Mouse (Mus musculus) MEL (cell line): Measurements from ENCODE around the gene Pecam1. TPM values are rescaled to one million over a fixed set of nuclear protein-coding genes. Genes with fewer than 3 reads are reported as not detected.
A peak's percentile ranks its signal among the peaks of the same experiment; 100 is the strongest.

Experiments used
- DNase-seq: peaks from one replicate; pipeline ENCODE4 v3.0.0; 2011; ENCODE audit warnings: low read depth, low spot score
- H3K27ac ChIP-seq: 2 replicates; pipeline ENCODE4 v1.5.1; 2012; ENCODE audit warnings: low read depth, mild to moderate bottlenecking, control low read depth, low read length, moderate library complexity; ENCODE audit not compliant: control insufficient read depth
- H3K27me3 ChIP-seq, 2 experiments: fragments of 150-350 bp in 1 of 2; sonication (generic) in 1 of 2; 2 replicates each; pipeline ENCODE4 v1.6.1; 2012; ENCODE audit warnings: low read length in 2 of 2, mild to moderate bottlenecking in 2 of 2, improper control_type of control experiment in 1 of 2, moderate library complexity in 1 of 2; ENCODE audit not compliant: insufficient read depth in 2 of 2, control insufficient read depth in 1 of 2
- H3K36me3 ChIP-seq, 2 experiments: 2 replicates each; pipeline ENCODE4 v1.6.1; 2012 to 2014; ENCODE audit warnings: low read length in 2 of 2, improper control_type of control experiment in 1 of 2, inconsistent platforms in 1 of 2, mild to moderate bottlenecking in 1 of 2; ENCODE audit not compliant: insufficient read depth in 2 of 2, control insufficient read depth in 1 of 2
- H3K4me1 ChIP-seq, 2 experiments: fragments of 150-350 bp in 1 of 2; sonication (generic) in 1 of 2; 2 replicates each; pipeline ENCODE4 v1.6.1; 2012; ENCODE audit warnings: low read length in 2 of 2, improper control_type of control experiment in 1 of 2, mild to moderate bottlenecking in 1 of 2; ENCODE audit not compliant: insufficient read depth in 2 of 2, control insufficient read depth in 1 of 2
- H3K4me3 ChIP-seq, 2 experiments: fragments of 150-350 bp in 1 of 2; sonication (generic) in 1 of 2; 2 replicates each; pipeline ENCODE4 v1.5.1; 2012; ENCODE audit warnings: low read depth in 2 of 2, low read length in 2 of 2, mild to moderate bottlenecking in 2 of 2, moderate library complexity in 2 of 2, control low read depth in 1 of 2, improper control_type of control experiment in 1 of 2; ENCODE audit not compliant: control insufficient read depth in 1 of 2, insufficient read depth in 1 of 2
- H3K79me2 ChIP-seq: 2 replicates; pipeline ENCODE4 v1.6.1; 2012; ENCODE audit warnings: mild to moderate bottlenecking, low read length, moderate library complexity; ENCODE audit not compliant: control insufficient read depth, poor library complexity, insufficient read depth
- H3K9ac ChIP-seq: 2 replicates; pipeline ENCODE4 v1.6.1; 2012; ENCODE audit warnings: low read depth, mild to moderate bottlenecking, control low read depth, low read length, moderate library complexity; ENCODE audit not compliant: control insufficient read depth, poor library complexity, severe bottlenecking
- H3K9me3 ChIP-seq: fragments of 150-350 bp; sonication (generic); replicated peaks from 2 replicates; pipeline ENCODE4 v1.6.1; 2012; ENCODE audit warnings: mild to moderate bottlenecking, low read length, improper control_type of control experiment, moderate library complexity; ENCODE audit not compliant: insufficient read depth
- BHLHE40 ChIP-seq: IDR thresholded peaks from 2 replicates; pipeline ENCODE4 v1.6.1; 2012; ENCODE audit warnings: low read depth, mild to moderate bottlenecking, inconsistent platforms, low read length, improper control_type of control experiment, borderline replicate concordance
- CHD1 ChIP-seq: IDR thresholded peaks from 2 replicates; pipeline ENCODE4 v1.6.1; 2012; ENCODE audit warnings: low read depth, mild to moderate bottlenecking, inconsistent platforms, low read length, improper control_type of control experiment
- CHD2 ChIP-seq: IDR thresholded peaks from 2 replicates; pipeline ENCODE4 v1.6.1; 2011; ENCODE audit warnings: low read length, improper control_type of control experiment
- EP300 ChIP-seq, 2 experiments: IDR thresholded peaks; 2 replicates each; pipeline ENCODE4 v1.6.1; 2011; ENCODE audit warnings: improper control_type of control experiment in 2 of 2, low read length in 2 of 2, low read depth in 1 of 2, mild to moderate bottlenecking in 1 of 2
- ETS1 ChIP-seq: IDR thresholded peaks from 2 replicates; pipeline ENCODE4 v1.6.1; 2012; ENCODE audit warnings: low read depth, mild to moderate bottlenecking, inconsistent platforms, low read length, improper control_type of control experiment, moderate library complexity
- GABPA ChIP-seq: IDR thresholded peaks from 2 replicates; pipeline ENCODE4 v1.6.1; 2012; ENCODE audit warnings: low read depth, mild to moderate bottlenecking, inconsistent platforms, low read length, improper control_type of control experiment, moderate library complexity
- GATA1 ChIP-seq: IDR thresholded peaks from 2 replicates; pipeline ENCODE4 v1.6.1; 2011; ENCODE audit warnings: low read depth, low read length, improper control_type of control experiment
- HCFC1 ChIP-seq: IDR thresholded peaks from 2 replicates; pipeline ENCODE4 v1.6.1; 2012; ENCODE audit warnings: low read depth, mild to moderate bottlenecking, inconsistent platforms, low read length, improper control_type of control experiment, moderate library complexity
- JUND ChIP-seq: IDR thresholded peaks from 2 replicates; pipeline ENCODE4 v1.6.1; 2011; ENCODE audit warnings: low read depth, mild to moderate bottlenecking, improper control_type of control experiment, low read length
- KAT2A ChIP-seq: conservative IDR thresholded peaks from 2 replicates; pipeline ENCODE4 v1.6.1; 2012; ENCODE audit warnings: low read depth, low read length, improper control_type of control experiment, inconsistent platforms
- MAX ChIP-seq: IDR thresholded peaks from 2 replicates; pipeline ENCODE4 v1.6.1; 2011; ENCODE audit warnings: low read length, improper control_type of control experiment
- MAZ ChIP-seq: IDR thresholded peaks from 2 replicates; pipeline ENCODE4 v1.6.1; 2012; ENCODE audit warnings: low read depth, mild to moderate bottlenecking, inconsistent platforms, low read length, improper control_type of control experiment
- MEF2A ChIP-seq: IDR thresholded peaks from 2 replicates; pipeline ENCODE4 v1.6.1; 2014; ENCODE audit warnings: low read depth, mild to moderate bottlenecking, inconsistent platforms, low read length, improper control_type of control experiment; ENCODE audit not compliant: poor library complexity, insufficient replicate concordance, severe bottlenecking; ENCODE audit errors: extremely low read depth
- MYB ChIP-seq: IDR thresholded peaks from 2 replicates; pipeline ENCODE4 v1.6.1; 2011; ENCODE audit warnings: mild to moderate bottlenecking, low read depth, low read length, improper control_type of control experiment
- MYC ChIP-seq: IDR thresholded peaks from 2 replicates; pipeline ENCODE4 v1.6.1; 2011; ENCODE audit warnings: low read depth, mild to moderate bottlenecking, low read length, improper control_type of control experiment, moderate library complexity
- NELFE ChIP-seq: IDR thresholded peaks from 2 replicates; pipeline ENCODE4 v1.6.1; 2011; ENCODE audit warnings: low read depth, low read length, improper control_type of control experiment
- NRF1 ChIP-seq: IDR thresholded peaks from 2 replicates; pipeline ENCODE4 v1.6.1; 2014; ENCODE audit warnings: low read depth, mild to moderate bottlenecking, inconsistent platforms, low read length, improper control_type of control experiment, moderate library complexity; ENCODE audit not compliant: poor library complexity, insufficient read depth, severe bottlenecking
- POLR2AphosphoS2 ChIP-seq: IDR thresholded peaks from 2 replicates; pipeline ENCODE4 v1.6.1; 2011; ENCODE audit warnings: low read length, improper control_type of control experiment
- POLR2AphosphoS5 ChIP-seq: IDR thresholded peaks from 2 replicates; pipeline ENCODE4 v1.6.1; 2012; ENCODE audit warnings: low read depth, borderline replicate concordance, mild to moderate bottlenecking, inconsistent platforms, low read length, moderate library complexity, mixed read lengths
- RAD21 ChIP-seq: IDR thresholded peaks from 2 replicates; pipeline ENCODE4 v1.6.1; 2011; ENCODE audit warnings: mild to moderate bottlenecking, low read depth, low read length, improper control_type of control experiment
- RCOR1 ChIP-seq: IDR thresholded peaks from 2 replicates; pipeline ENCODE4 v1.6.1; 2012; ENCODE audit warnings: low read depth, mild to moderate bottlenecking, inconsistent platforms, low read length, improper control_type of control experiment
- SIN3A ChIP-seq: IDR thresholded peaks from 2 replicates; pipeline ENCODE4 v1.6.1; 2012; ENCODE audit warnings: low read length, improper control_type of control experiment, inconsistent platforms
- SMC3 ChIP-seq: IDR thresholded peaks from 2 replicates; pipeline ENCODE4 v1.6.1; 2011; ENCODE audit warnings: low read depth, low read length, improper control_type of control experiment
- TAL1 ChIP-seq: IDR thresholded peaks from 2 replicates; pipeline ENCODE4 v1.6.1; 2012; ENCODE audit warnings: mild to moderate bottlenecking, inconsistent platforms, low read length, moderate library complexity, mixed read lengths
- USF1 ChIP-seq: IDR thresholded peaks from 2 replicates; pipeline ENCODE4 v1.6.1; 2014; ENCODE audit warnings: low read depth, mild to moderate bottlenecking, inconsistent platforms, low read length, improper control_type of control experiment, moderate library complexity
- USF2 ChIP-seq, 2 experiments: IDR thresholded peaks; 2 replicates each; pipeline ENCODE4 v1.6.1; 2011 to 2012; ENCODE audit warnings: improper control_type of control experiment in 2 of 2, low read length in 2 of 2, borderline replicate concordance in 1 of 2, inconsistent platforms in 1 of 2, low read depth in 1 of 2, mild to moderate bottlenecking in 1 of 2; ENCODE audit not compliant: insufficient read depth in 1 of 2
- ZC3H11A ChIP-seq: IDR thresholded peaks from 2 replicates; pipeline ENCODE4 v1.6.1; 2012; ENCODE audit warnings: low read depth, mild to moderate bottlenecking, inconsistent platforms, low read length, improper control_type of control experiment
- ZKSCAN1 ChIP-seq: IDR thresholded peaks from 2 replicates; pipeline ENCODE4 v1.6.1; 2012; ENCODE audit warnings: low read depth, mild to moderate bottlenecking, inconsistent platforms, low read length, improper control_type of control experiment, moderate library complexity
- ZMIZ1 ChIP-seq: IDR thresholded peaks from 2 replicates; pipeline ENCODE4 v1.6.1; 2012; ENCODE audit warnings: low read depth, mild to moderate bottlenecking, inconsistent platforms, low read length, improper control_type of control experiment, moderate library complexity
- ZNF384 ChIP-seq: IDR thresholded peaks from 2 replicates; pipeline ENCODE4 v1.6.1; 2012; ENCODE audit warnings: low read depth, mild to moderate bottlenecking, inconsistent platforms, low read length, improper control_type of control experiment
- polyA plus RNA-seq, 2 experiments: library from polyadenylated mRNA; stranded (reverse) in 1 of 2; unstranded in 1 of 2; fragments of >175 nt in 1 of 2; fragments of >200 nt in 1 of 2; gene quantifications; 2 replicates each; pipeline versions ENCODE4 v1.2.1 to v1.2.4; 2012; ENCODE audit warnings: low replicate concordance in 2 of 2, low read depth in 1 of 2; ENCODE audit not compliant: insufficient read length in 2 of 2, insufficient read depth in 1 of 2, missing spikeins in 1 of 2
- total RNA-seq: library from RNA; depleted of rRNA; stranded (reverse); fragments of 300-350 nt; gene quantifications from 2 replicates; pipeline ENCODE4 v1.2.3, GENCODE M21; 2012

Pecam1 gene
- total and polyA plus RNA-seq, 3 experiments: 0.12 to 0.14 TPM; not detected in 1

DNA sequence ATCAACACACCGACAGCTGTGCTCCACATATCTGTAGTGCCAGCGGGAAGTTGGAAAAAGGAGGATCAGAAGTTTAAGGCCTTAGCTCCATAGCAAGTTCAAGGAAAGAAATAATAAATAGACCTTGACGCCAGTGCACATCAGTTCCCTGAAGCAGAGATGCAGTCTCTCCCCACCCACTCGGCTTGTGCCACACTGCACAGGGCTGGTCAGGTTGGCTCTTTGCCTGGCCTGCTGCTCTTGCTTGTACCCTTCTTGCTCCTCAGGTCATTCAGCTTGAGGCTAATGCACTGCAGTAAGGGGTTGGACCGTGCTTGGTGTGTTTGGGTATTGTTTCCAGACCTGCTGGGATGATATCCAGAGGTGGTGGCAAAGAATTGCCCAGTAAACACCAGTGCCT, 10.1 kb upstream of the Pecam1 start:
- Histone ChIP-seq H3K36me3 (peaks cover 0 to 52% of the 10 kb centered on the region in 2 experiments; a peak in 2 of 4 replicates), H3K4me3 (no peak overlapping the region), H3K27me3 (no peaks in the 10 kb centered on the region), H3K9me3 (no peaks in the 10 kb centered on the region), H3K27ac (no peak overlapping the region), H3K9ac (no peak overlapping the region), H3K79me2 (no peaks in the 10 kb centered on the region), H3K4me1 (peaks cover 35 to 58% of the 10 kb centered on the region in 2 experiments)
- TF ChIP-seq POLR2AphosphoS5: no peak
- TF ChIP-seq RCOR1: no peak
- TF ChIP-seq JUND: no peak
- no peak for TF ChIP-seq POLR2AphosphoS2
- no peak for TF ChIP-seq MAZ
- no peak for TF ChIP-seq ZC3H11A
- no peak for TF ChIP-seq USF2 (IDR thresholded peaks at IDR 0.05; ENCODE audit: borderline replicate concordance in 1 of 2, insufficient read depth in 1 of 2, low read depth in 1 of 2, low read length in 2 of 2)
- TF ChIP-seq ZKSCAN1: no peak
- TF ChIP-seq GATA1: no peak
- TF ChIP-seq CHD2: no peak
- no peak for DNase-seq

GRCm38 (mm10) chr11:106759028-106759427, 8.6 kb upstream of the Pecam1 start:
- peak; percentile 95 for DNase-seq
- Histone ChIP-seq H3K4me1 (peaks cover 23 to 44% of the 10 kb centered on the region in 2 experiments), H3K36me3 (peaks cover 0 to 41% of the 10 kb centered on the region in 2 experiments; a peak in 2 of 4 replicates), H3K9me3 (no peaks in the 10 kb centered on the region), H3K27ac (peak overlapping the region; percentile 90), H3K9ac (peak overlapping the region; percentile 23; the same call in 1 of the 2 replicates), H3K79me2 (no peaks in the 10 kb centered on the region), H3K4me3 (no peak overlapping the region), H3K27me3 (no peaks in the 10 kb centered on the region)
- TF ChIP-seq RAD21: no peak
- TF ChIP-seq USF1: no peak
- no peak for TF ChIP-seq NRF1
- no peak for TF ChIP-seq TAL1
- no peak for TF ChIP-seq ZMIZ1
- TF ChIP-seq RCOR1: peak; percentile 63
- TF ChIP-seq POLR2AphosphoS5: no peak
- TF ChIP-seq MYC: peak; percentile 72; the same call in 1 of the 2 replicates
- TF ChIP-seq MAX: no peak; the same call in 1 of the 2 replicates
- TF ChIP-seq MYB: peak; percentile 56
- peak; percentile 89 for TF ChIP-seq ETS1
- no peak for TF ChIP-seq ZC3H11A
- no peak for TF ChIP-seq NELFE
- TF ChIP-seq ZKSCAN1: no peak
- no peak for TF ChIP-seq MAZ
- no peak for TF ChIP-seq MEF2A
- no peak for TF ChIP-seq USF2 (IDR thresholded peaks at IDR 0.05; ENCODE audit: borderline replicate concordance in 1 of 2, insufficient read depth in 1 of 2, low read depth in 1 of 2, low read length in 2 of 2)
- TF ChIP-seq CHD1: no peak
- TF ChIP-seq ZNF384: peak; percentile 65
- peak; percentile 64; the same call in 1 of the 2 replicates for TF ChIP-seq HCFC1
- TF ChIP-seq BHLHE40: peak; percentile 60; the same call in 1 of the 2 replicates
- TF ChIP-seq KAT2A: no peak
- peak; percentile 80 to 96 for TF ChIP-seq EP300 (IDR thresholded peaks at IDR 0.05; ENCODE audit: low read depth in 1 of 2, low read length in 2 of 2)
- TF ChIP-seq GABPA: no peak
- peak; percentile 63; the same call in 1 of the 2 replicates for TF ChIP-seq SIN3A
- no peak for TF ChIP-seq CHD2
- no peak for TF ChIP-seq SMC3
- TF ChIP-seq GATA1: peak; percentile 14; the same call in 1 of the 2 replicates
